Mouse (Mus musculus) heart, embryonic 11.5 days (tissue): ENCODE measurements around the gene Pde4b. TPM values are rescaled to one million over a fixed set of nuclear protein-coding genes. Genes with fewer than 3 reads are reported as not detected.

ENCODE experiments used
- ATAC-seq: fragments of 200-750 bp; cut with Nextera tagmentation; replicated peaks from 2 replicates; pipeline ENCODE4 v1.8.0; 2017; ENCODE audit warnings: moderate library complexity; ENCODE audit not compliant: insufficient number of reproducible peaks, low FRiP score, low TSS enrichment
- H3K27ac ChIP-seq: fragments of 300-500 bp; sonication (generic); 2 replicates; pipeline ENCODE4 v1.5.1; 2014; ENCODE audit warnings: mild to moderate bottlenecking, low read depth, low read length
- H3K27me3 ChIP-seq: fragments of 300-500 bp; sonication (generic); 2 replicates; pipeline ENCODE4 v1.6.1; 2014; ENCODE audit warnings: mild to moderate bottlenecking, low read length, mixed read lengths; ENCODE audit not compliant: control insufficient read depth, insufficient read depth
- H3K36me3 ChIP-seq: fragments of 300-500 bp; sonication (generic); 2 replicates; pipeline ENCODE4 v1.6.1; 2014; ENCODE audit warnings: mild to moderate bottlenecking, low read length, moderate library complexity, mixed read lengths; ENCODE audit not compliant: control insufficient read depth, insufficient read depth
- H3K4me1 ChIP-seq: fragments of 300-500 bp; sonication (generic); 2 replicates; pipeline ENCODE4 v1.6.1; 2014; ENCODE audit warnings: low read length; ENCODE audit not compliant: control insufficient read depth, insufficient read depth
- H3K4me2 ChIP-seq: fragments of 300-500 bp; sonication (generic); 2 replicates; pipeline ENCODE4 v1.6.1; 2014; ENCODE audit warnings: mild to moderate bottlenecking, moderate library complexity
- H3K4me3 ChIP-seq: fragments of 300-500 bp; sonication (generic); 2 replicates; pipeline ENCODE4 v1.5.1; 2014; ENCODE audit warnings: low read depth, low read length
- H3K9ac ChIP-seq: fragments of 300-500 bp; sonication (generic); 2 replicates; pipeline ENCODE4 v1.6.1; 2014; ENCODE audit warnings: mild to moderate bottlenecking, low read depth, low read length, moderate library complexity
- H3K9me3 ChIP-seq: fragments of 300-500 bp; sonication (generic); replicated peaks from 2 replicates; pipeline ENCODE4 v1.6.1; 2016; ENCODE audit warnings: low read length; ENCODE audit not compliant: control insufficient read depth
- WGBS: fragments of 180-500 bp; shearing (Covaris S2); extraction: QIAGEN DNeasy Blood & Tissue Kit; methylation state at CpG from one replicate; pipeline ENCODE4 v1.1.7; 2014; ENCODE audit not compliant: insufficient replicate concordance; 5-methylcytosine and 5-hydroxymethylcytosine counted together
- polyA plus RNA-seq: library from polyadenylated mRNA; unstranded; fragments of >200 nt; fragmentation: Nextera tagmentation; extraction: Ambion mirVana; gene quantifications from 2 replicates; pipeline ENCODE4 v1.2.1, GENCODE M21; 2014

The Pde4b gene
- polyA plus RNA-seq, 1 experiment from 2014 or later, result 23.9 TPM

DNA sequence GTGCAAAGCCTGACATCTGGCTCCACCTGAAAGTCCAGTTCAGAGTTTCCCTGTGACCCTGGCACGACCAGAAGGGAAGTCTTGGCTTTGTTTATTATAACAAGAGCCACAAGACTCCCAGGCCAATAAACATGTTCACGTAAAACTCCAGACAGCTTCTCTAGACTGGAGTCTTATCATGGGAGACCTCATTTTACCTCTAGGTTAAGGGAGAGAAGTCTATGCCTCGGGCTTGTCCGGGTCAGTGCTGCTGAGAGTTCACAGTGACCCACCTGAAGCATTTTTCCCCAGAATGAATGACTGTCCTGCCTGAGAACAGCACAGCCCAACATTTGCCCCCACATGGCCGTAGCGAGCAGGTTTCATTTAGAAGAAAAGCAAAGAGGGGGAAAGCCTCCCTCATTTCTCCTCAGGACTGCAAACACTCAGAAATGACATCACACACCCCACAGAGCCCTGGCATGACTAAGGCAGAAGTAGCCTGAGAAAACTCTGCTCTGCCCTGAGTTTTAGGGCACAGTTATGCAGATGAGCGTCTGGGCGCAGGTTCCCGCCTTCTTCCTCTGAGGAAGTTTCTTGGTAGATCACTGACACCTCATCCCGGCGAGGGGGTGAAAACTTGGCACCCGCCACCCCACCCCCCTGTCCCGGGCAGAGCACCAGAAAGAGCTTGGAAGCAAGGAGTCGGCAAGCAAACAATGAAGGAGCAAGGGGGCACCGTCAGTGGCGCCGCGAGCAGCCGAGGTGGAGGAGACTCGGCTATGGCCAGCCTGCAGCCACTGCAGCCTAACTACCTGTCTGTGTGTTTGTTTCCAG, 482.8 kb downstream of the Pde4b start:
- peak overlapping the region; percentile 59 for H3K4me3 ChIP-seq
- no peaks in the 10 kb centered on the region for H3K27me3 ChIP-seq
- H3K36me3 ChIP-seq, result no peaks in the 10 kb centered on the region
- H3K4me1 ChIP-seq, result peaks cover 41% of the 10 kb centered on the region
- ATAC-seq, result peak; percentile 35; the same call in 1 of the 2 replicates
- H3K4me2 ChIP-seq, result peak overlapping the region; percentile 85
- peak overlapping the region; percentile 71 for H3K9ac ChIP-seq
- H3K27ac ChIP-seq, result peak overlapping the region; percentile 75
- WGBS, result under 1% methylated on average over 20 of the region's 20 CpGs
- no peaks in the 10 kb centered on the region for H3K9me3 ChIP-seq

- peak overlapping the region; percentile 75 for H3K27ac ChIP-seq
- peaks cover 45% of the 10 kb centered on the region for H3K4me1 ChIP-seq
- H3K27me3 ChIP-seq, result no peaks in the 10 kb centered on the region
- peak overlapping the region; percentile 59 for H3K4me3 ChIP-seq
- peak overlapping the region; percentile 71 for H3K9ac ChIP-seq
- H3K4me2 ChIP-seq, result peak overlapping the region; percentile 85
- WGBS, result 8% methylated on average over 20 of the region's 20 CpGs
- ATAC-seq, result no peak
- H3K36me3 ChIP-seq, result no peaks in the 10 kb centered on the region
- H3K9me3 ChIP-seq, result no peaks in the 10 kb centered on the region
These were observed 483.5 kb downstream of the Pde4b start for GRCm38 (mm10) chr4:102570766-102571411.

GRCm38 (mm10) chr4:102572031-102572430, 484.7 kb downstream of the Pde4b start:
- Histone ChIP-seq H3K4me1 (peaks cover 37% of the 10 kb centered on the region), H3K36me3 (no peaks in the 10 kb centered on the region), H3K27ac (peak overlapping the region; percentile 46), H3K27me3 (no peaks in the 10 kb centered on the region), H3K4me3 (peak overlapping the region; percentile 35), H3K9ac (peak overlapping the region; percentile 39; the same call in 1 of the 2 replicates), H3K4me2 (peak overlapping the region; percentile 56), H3K9me3 (no peaks in the 10 kb centered on the region)
- 78% methylated on average over 6 of the region's 6 CpGs for WGBS
- no peak for ATAC-seq

- Histone ChIP-seq H3K9ac (0 out of 2 replicates have a peak overlapping the region, but pooled peaks have one; percentile 39), H3K9me3 (no peaks in the 10 kb centered on the region), H3K27ac (no peak overlapping the region), H3K4me1 (peaks cover 32% of the 10 kb centered on the region), H3K27me3 (no peaks in the 10 kb centered on the region), H3K36me3 (no peaks in the 10 kb centered on the region), H3K4me3 (peak overlapping the region; percentile 35), H3K4me2 (peak overlapping the region; percentile 56)
- WGBS, result 69% methylated on average over 3 of the region's 3 CpGs
- no peak for ATAC-seq
These were observed 485.2 kb downstream of the Pde4b start for GRCm38 (mm10) chr4:102572591-102572990.

DNA sequence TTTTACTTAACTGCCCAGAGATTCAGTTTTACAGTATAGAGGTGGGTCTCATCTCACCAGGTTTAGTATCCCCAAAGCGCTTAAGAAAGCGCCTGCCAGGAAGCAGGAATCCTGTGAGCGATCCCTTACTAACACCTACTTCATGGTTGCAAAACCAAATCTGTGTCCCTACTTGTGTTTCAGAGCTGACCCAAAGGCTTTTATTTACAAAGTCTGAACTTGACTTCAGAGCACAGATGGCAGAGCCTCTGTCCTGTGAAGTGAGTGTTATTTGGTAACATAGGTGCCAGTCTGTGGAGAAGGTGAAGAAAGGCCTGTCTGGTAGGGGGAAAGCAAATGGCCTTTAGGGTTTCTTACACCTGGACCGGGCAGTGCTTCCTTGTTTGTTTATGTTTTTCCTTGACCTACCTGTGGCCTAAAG, 486.0 kb downstream of the Pde4b start:
- 68% methylated on average over 4 of the region's 4 CpGs for WGBS
- no peak overlapping the region for H3K9ac ChIP-seq
- H3K4me3 ChIP-seq, result no peak overlapping the region
- H3K4me1 ChIP-seq, result peaks cover 24% of the 10 kb centered on the region
- no peak overlapping the region for H3K27ac ChIP-seq
- H3K4me2 ChIP-seq, result peak overlapping the region; percentile 56
- H3K36me3 ChIP-seq, result no peaks in the 10 kb centered on the region
- no peaks in the 10 kb centered on the region for H3K9me3 ChIP-seq
- ATAC-seq, result no peak
- H3K27me3 ChIP-seq, result no peaks in the 10 kb centered on the region

GRCm38 (mm10) chr4:102574226-102574625, 486.9 kb downstream of the Pde4b start:
- H3K9ac ChIP-seq, result no peak overlapping the region
- peaks cover 15% of the 10 kb centered on the region for H3K4me1 ChIP-seq
- no peaks in the 10 kb centered on the region for H3K9me3 ChIP-seq
- 0 out of 2 replicates have a peak overlapping the region, but pooled peaks have one; percentile 57 for H3K27ac ChIP-seq
- no peak overlapping the region for H3K4me3 ChIP-seq
- peak; percentile 69 for ATAC-seq
- peak overlapping the region; percentile 16; the same call in 1 of the 2 replicates for H3K4me2 ChIP-seq
- no peaks in the 10 kb centered on the region for H3K36me3 ChIP-seq
- 42% methylated on average over 9 of the region's 9 CpGs for WGBS
- H3K27me3 ChIP-seq, result no peaks in the 10 kb centered on the region

DNA sequence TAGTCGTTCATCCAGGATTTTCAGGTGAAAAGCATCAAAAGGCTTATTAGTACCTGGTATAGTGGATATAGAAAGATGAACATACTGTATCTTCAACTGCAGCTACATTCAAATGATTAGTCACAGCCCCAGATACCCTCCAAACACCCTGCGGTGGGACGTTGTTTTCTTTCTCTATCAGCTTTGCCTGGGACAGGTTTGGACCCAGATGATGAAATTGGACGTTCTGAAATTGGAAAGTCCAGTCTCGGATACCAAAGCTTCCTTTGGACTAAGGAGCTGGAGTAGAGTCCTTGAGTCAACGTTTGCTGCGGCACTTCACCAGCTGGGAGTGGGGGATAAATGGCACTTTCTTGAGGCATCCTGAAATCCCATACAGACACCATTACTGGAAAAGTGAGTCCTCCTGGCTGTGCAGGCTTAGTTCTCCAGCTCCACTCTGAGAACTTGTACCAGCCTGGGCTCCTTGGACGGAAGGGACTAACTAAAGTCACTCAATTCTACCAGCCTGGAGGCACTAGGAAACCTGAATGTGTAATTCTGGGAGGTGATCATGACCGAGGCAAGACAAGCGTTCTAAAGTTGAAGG, 487.4 kb downstream of the Pde4b start:
- 73% methylated on average over 10 of the region's 10 CpGs for WGBS
- 0 out of 2 replicates have a peak overlapping the region, but pooled peaks have one; percentile 16 for H3K4me2 ChIP-seq
- no peak for ATAC-seq
- H3K27ac ChIP-seq, result no peak overlapping the region
- H3K9me3 ChIP-seq, result no peaks in the 10 kb centered on the region
- no peaks in the 10 kb centered on the region for H3K27me3 ChIP-seq
- no peak overlapping the region for H3K4me3 ChIP-seq
- H3K9ac ChIP-seq, result no peak overlapping the region
- H3K36me3 ChIP-seq, result no peaks in the 10 kb centered on the region
- peaks cover 10% of the 10 kb centered on the region for H3K4me1 ChIP-seq

GRCm38 (mm10) chr4:102576109-102576508, 488.8 kb downstream of the Pde4b start:
- no peak overlapping the region for H3K9ac ChIP-seq
- no peak for ATAC-seq
- H3K27me3 ChIP-seq, result no peaks in the 10 kb centered on the region
- no peak overlapping the region for H3K4me2 ChIP-seq
- no peaks in the 10 kb centered on the region for H3K36me3 ChIP-seq
- H3K4me3 ChIP-seq, result no peak overlapping the region
- H3K4me1 ChIP-seq, result peaks cover 7% of the 10 kb centered on the region; the same call in 1 of the 2 replicates
- no peaks in the 10 kb centered on the region for H3K9me3 ChIP-seq
- H3K27ac ChIP-seq, result no peak overlapping the region
- WGBS, result 85% methylated on average over 6 of the region's 6 CpGs
